Mouse (Mus musculus) c-Kit-positive CD71-positive TER-119-negative erythroid progenitor cells, embryonic 14.5 days (primary cell): ENCODE measurements around the gene Crx.
"Not testable (repeated sequence)": the region's sequence is repeated elsewhere in the genome, so short reads cannot be mapped to it uniquely, and the experiment has no call there.

ENCODE experiments used
- DNase-seq: peaks from one replicate; pipeline ENCODE4 v3.0.0-alpha.2; 2013; ENCODE audit warnings: low read depth

Gene Crx

DNA sequence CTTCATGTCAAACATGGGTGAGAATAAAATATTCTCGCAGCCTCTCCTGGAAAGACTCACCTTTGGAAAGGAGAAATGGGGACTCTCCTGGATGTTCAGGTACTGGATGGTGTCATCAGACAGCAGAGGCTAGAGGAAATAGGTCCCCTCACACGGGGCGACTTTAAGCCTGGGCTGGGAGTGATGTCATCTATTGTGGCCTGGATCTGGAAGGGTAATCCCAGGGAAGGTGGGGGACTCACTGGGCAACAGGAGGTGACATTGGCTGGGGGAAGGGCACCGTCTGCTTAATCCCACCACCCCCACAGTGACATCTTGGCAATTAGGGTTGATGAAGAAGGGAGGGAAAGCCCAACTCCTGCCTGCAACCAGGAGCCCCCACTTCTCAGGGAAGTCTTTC is at the start of gene Crx:
TSS of gene Crx (minus strand) at position 213 of the 400 bp plus-strand sequence.
- DNase-seq: no peak

DNA sequence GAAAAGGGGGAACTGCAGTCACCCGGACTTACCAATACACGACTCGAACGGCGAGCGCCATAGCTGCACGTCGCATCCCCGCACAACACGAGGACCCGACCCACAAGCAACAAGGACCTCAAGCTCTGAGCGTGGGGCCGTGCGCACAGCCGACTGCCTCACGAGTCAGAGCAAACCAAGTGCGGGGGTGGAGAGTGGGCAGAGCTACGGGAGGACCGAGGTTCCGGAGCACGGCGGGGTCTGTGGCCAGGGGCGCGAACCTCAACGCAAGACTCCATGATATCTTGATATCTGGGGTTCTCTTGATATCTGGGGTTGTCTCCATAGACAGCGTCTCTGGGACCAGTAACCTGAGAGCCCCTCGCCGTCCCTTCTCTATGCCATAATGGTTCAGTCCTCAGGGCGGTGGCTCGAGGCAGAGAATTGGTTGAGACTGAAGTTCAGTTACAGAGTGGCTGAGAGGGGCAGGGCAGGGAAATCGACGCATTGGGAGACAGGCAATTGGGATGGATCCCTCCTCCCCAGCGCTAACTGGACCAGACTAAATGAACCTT is 42.5 kb upstream of the Crx start, which contains the start of gene Selenow:
TSS of gene Selenow (minus strand) at position 183 of the 554 bp plus-strand sequence.
- peak; percentile 89 for DNase-seq

DNA sequence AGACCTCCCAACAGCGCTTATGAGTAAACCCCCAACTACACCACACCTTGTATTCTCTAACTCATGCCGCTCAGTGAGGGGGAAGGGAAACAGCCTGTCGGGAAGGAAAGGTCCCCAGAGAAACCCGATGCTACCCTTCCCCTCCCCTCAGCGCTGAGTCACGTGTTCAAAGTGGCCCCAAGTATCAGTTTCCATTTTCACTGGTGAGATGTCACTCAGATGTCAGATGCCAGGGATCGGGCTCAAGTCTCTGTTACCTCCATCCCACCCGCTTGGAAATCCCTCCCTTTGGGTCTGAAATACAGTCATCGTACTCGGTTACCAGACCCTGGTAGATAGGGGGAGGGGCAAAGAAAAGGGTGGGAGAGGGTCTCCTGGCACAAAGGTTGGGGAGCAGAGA is 42.0 kb upstream of the Crx start:
- DNase-seq: peak; percentile 36

DNA sequence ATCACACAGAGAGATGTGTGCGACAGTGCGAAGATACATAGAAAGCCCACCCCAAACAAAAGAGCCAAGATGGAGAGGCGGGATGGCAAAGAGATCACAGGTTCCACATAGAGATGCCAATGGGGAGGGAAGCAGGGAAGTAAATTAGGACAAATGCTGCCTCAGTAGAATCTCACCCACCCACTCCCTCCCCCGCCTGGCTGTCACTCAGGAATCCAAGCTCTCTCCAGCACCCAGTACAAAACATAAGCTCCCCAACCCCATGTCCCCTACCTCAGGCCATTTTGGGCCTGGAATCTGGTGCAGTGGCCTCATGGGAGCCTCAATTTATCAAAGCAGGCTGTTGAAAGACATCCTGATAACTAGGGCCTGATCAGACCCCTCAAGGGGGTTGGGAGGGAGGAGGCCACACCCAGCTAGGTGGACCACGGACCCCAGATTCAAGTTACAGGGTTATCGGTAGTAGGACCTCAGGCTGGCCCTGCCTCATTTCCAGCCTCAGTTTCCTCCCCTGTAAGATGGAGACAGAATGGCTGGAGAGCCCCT is 41.0 kb upstream of the Crx start:
- no peak for DNase-seq

DNA sequence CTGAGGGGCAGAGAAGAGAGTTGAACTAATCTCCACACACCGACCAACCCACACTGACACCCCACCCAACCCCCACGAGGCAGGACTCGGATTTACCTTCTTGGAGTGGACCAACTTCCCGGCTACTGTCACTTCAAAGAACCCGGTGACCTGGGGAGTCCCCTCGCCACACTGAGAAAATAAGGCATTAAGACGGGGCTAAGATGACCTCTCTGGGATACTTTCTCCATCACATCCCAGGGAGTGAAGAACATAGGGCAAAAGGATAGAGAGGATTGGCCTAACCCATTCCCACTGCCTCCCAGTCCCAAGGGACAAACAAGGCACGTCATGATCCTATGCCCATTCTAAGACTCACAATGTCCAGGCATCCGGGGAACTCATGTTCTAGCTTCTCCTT is 40.2 kb upstream of the Crx start:
- no peak for DNase-seq

DNA sequence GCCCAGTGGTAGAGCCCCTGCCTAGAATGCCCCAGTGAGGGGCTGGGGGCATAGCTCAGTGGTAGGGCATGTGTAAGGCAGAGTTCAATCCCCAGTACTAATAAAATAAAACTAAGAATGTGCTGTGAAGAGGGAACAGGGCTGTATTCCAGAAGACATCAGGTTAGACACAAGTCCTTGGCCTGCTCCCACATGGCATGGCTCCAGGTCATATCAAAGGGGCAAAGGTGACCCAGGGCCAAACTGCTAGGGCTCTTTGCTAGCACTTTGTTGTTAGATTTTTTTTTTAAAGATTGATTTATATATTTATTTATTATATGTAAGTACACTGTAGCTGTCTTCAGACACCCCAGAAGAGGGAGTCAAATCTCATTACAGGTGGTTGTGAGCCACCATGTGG is 38.6 kb upstream of the Crx start:
- no peak for DNase-seq

DNA sequence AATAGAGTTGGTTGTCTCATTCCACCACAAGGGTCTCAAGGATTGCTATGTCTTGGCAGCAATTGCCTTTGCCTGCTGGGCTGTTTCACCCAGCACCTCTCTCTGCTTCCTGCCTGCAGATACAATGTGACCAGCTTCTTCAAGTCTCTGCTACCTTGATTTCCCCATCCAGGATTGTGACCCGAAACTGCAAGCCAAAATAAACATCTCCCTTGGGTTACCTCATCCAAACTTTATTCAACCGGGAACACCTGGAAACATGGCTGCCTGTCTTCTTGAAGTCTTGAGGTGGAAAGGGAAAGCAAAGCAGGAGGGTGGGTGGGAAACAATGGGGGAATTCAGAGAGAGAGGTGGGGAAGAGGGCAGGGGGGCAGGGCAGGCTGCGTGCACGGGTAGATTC is 37.2 kb upstream of the Crx start:
- DNase-seq: no peak

DNA sequence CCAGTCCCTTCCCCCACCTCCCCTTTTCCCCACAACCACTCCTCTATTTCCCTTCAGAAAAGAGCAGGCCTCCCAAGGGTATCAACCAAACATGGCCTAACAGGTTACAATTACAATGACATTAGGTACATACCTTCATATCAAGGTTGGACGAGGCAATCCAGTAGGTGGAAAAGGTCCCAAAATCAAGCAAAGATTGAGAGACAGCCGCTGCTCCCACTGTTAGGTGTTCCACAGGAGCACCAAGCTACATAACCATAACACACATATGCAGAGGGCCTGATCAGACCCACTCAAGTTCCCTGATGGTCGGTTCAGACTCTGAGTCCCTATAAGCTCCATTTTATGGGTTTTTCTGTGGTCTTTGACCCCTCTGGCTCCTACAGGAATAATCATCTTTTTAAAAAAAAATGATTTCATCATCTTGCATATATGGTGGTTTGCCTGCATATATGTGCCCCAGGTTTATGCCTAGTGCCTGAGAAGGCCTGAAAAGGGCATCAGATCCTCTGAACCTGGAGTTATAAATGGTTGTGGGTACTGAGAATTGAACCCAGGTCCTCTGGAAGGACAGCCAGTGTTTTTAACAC is 36.5 kb upstream of the Crx start:
- no peak for DNase-seq

DNA sequence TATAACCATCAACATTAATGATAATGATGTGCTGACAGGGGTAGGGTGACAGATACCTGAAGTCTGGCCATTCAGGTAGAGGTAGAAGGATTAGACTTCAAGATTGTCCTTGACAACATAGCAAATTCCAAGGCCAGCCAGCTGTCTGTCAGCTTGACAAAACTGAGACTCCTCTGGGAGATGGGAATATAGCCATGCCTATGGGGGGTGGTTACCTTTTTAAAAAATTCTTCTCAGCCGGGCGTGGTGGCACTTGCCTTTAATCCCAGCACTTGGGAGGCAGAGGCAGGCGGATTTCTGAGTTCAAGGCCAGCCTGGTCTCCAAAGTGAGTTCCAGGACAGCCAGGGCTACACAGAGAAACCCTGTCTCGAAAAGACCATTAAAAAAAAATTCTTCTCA is 35.9 kb upstream of the Crx start:
- not testable (repeated sequence) for DNase-seq

DNA sequence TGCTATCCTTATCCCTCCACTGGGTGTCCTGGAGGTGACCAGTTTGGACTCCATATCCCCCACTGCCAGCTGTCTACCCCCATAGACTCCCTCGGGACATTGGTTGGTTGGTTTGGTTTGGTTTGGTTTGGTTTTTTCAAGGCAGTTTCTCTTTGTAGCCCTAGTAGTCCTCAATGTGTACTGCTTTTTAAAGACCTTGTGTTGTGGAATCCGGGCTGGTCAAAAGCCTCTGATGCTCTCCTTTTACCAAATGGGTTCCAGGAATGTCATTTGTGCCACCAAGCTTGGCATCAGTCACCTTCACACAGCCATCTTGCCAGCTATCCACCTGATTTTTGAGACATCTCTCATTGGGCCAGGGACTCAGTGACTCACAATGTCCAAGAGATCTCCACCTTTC is 35.0 kb upstream of the Crx start:
- DNase-seq: no peak

DNA sequence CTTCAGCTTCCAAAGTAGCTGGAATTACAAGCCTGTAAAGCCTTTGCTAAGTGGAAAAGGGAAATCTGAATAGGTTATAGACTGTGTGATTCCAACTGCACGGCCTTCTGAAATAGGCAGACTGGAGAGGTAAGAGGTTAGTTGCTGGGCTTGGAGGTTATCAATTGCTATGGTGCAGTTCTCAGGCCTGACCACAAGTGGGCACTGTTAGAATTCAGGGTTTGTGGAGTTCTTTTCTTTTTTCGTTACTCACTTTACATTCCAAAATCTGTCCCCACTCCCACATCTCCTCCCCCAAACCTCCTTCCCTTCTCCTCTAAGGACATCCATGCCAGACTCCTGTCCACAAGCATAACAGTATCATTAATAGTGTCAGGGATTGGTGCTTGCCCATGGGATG is 34.5 kb upstream of the Crx start:
- peak; percentile 46 for DNase-seq

DNA sequence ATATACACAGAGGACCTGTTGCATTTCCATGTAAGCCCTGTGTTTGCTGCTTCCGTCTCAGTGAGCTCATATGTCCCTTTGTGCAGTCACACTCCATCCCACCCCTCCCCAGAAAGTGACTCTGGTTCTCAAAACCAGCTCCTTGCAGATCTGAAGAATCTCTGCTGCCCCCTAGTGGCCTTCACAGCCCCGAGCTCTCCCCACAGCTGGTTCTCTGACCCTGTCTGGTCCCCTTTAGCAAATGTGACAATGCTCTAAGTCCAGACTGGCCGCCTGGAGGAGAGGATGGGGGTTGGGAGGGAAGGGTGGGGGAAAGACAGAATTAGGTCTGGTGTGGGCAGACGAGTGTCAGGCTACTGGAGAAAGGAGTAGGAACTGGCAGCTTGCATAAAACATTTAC is 32.4 kb upstream of the Crx start:
- peak; percentile 61 for DNase-seq

DNA sequence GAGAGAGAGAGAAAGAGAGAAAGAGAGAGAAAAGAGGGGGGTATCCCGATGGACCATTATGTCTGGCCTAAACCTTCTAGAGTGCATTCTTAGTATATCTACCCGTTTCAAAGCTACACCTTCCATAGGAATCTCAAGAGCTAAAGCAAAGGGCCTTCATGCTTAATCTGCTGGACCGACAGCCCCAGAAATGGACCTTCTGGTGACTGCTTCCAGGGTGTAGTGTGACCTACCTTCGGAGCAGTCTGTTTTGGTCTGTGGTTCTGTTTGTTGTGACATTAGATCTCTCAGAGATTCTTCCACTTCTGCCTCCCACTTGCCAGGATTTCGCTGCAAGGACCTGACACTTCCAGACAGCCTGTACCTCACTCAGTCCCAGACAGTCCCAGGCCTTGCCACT is 30.8 kb upstream of the Crx start:
- DNase-seq: no peak

DNA sequence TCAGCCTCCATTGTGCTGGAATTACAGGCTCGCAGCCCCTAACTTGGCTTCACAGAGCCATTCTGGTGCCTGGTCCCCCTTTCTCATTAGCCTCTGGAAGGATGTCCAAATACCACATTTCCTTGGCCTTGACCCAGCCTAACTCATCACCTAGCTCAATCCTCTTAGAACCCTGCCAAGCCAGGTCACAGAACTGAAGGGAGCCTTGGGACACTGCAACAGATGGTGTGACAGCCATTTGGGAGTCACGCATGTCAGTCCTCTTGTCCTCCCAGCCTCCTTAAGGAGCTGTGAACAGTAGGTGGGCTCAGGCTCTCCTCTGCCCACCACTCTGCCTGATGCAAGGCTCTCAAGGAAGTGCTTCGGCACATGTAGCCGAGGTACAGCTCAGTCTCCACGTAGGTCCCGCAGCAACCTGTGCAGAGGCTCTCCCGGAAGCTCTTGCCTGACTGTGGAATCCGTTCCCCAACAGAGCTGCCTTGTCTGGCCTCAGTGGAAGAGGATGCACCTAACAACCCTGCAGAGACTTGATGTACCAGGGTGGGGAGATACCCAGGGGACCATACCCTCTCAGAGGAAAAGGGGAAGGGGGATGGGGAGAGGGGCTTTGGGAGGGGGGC is 28.3 kb upstream of the Crx start:
- DNase-seq: no peak

DNA sequence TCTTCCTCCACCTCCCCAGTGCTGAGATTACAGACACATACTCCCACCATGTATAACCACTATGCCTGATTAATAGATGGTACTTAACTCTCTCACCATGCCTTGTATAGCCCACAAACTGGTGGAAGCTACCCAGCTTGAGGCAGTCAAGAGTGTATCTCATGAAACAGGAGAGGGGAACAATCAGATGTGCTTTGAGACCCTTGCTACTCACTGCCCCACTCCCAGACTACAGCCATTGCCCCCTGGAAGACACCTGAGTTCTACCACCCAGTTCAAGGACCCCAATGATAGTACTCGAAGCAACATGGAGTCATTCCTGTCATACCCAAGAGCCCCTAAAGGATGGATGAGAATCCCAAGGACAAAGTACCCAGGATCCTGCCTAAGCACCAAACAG is 26.8 kb upstream of the Crx start:
- DNase-seq: no peak

DNA sequence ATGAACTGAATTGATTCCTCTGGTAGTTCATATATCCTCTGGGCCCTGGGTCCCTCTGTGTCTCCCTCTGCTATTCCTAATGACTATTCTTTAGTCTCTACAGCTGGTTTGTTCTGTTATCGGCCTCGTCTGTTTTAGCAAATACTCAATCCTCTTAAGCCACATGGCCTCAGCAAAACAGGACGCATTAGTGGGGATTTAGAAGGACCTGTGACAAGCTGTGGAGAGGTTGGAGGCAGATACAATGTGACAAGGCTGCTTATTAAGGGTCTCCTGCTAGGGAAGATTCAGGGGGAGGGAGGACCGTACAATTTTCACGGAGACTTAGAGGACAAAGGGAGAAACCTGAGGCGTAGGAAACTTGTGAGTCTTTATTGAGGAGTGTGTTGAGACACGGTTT is 26.1 kb upstream of the Crx start:
- no peak for DNase-seq

DNA sequence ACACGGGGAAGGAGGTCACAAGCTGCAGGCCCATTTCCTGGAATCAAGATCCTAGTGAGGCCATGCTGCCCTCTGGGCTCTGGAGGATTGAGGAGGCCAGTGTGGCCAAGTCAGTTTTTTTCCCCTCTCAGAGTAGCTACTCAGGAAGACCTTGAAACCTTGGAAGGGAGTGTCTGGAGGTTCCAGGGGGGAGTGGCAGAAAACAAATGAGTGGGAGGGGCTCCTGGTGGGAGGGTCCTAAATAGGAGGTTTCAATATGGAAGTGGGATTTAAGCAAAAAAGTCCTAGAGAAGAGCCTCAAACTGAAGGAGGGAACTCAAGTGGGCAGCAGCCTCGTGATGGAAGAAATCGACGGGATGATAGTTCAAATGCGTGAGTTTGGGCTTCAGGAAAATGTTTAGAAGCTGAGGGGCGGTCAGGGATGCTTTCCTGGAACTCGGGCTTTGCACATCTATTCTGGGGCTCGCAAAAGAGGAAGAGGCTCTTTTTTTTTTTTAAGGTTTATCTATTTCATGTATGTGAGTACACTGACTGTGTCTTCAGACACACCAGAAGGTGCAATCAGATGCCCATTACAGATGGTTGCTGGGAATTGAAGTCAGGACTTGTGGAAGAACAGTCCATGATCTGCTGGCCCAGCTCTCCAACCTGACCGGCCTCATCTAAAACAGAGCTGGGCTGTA is 21.7 kb upstream of the Crx start:
- DNase-seq: no peak

DNA sequence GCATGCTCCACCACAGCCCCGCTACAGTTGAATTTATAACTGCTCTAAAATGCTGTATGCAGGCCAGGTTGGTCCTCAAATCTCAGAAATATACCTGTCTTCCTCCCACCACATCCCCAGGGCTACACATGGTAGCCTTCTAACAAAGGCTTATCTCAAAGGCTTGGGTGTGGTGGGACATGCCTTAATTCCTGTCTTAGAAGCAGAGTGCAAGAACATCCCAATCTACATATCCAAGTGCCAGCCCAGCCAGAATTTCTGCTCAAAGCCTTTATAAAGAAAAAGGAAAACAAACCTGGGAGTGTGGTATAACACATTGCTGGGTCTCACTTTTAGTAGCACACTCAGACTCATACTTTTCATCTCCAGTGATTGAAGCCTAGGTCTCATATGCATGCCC is 14.5 kb upstream of the Crx start:
- DNase-seq: no peak

DNA sequence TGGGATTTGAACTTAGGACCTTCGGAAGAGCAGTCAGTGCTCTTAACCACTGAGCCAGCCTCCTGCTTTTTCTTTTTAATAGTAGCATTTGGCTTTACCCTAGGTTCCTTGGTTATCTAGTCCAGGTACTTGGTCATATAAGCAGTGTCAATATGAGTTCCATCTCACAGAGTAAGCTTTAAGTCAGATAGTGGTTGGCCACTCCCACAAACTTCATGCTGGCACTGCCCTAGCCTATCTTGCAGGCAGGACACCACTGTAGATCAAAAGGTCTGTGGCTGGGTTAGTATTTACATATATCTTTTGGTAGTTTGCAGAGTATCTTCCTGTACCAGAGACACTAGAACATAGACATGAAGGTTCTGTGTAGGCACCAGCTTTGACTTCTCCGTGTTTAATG is 4.4 kb upstream of the Crx start:
- no peak for DNase-seq

DNA sequence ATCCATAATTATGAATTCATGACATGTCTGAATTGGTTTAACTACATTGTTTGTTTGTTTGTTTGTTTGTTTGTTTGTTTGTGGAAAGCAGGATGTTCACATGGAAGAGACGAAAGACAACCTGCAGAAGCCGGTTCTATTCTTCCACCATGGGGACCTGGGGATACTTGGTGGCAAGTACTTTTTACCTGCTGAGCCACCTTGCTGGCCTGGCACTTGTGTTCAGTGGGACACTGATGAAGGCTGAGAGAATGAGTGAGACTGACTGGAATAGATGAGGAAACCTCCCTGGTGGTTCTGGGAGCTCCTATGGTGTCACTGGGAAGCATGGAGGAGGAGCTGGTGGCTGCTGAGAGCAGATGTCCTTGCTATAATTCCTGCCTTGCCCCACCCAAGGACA is 2.5 kb upstream of the Crx start, which contains the start of gene Crxos:
TSS of gene Crxos (plus strand) at position 301 of the 400 bp plus-strand sequence.
- no peak for DNase-seq

DNA sequence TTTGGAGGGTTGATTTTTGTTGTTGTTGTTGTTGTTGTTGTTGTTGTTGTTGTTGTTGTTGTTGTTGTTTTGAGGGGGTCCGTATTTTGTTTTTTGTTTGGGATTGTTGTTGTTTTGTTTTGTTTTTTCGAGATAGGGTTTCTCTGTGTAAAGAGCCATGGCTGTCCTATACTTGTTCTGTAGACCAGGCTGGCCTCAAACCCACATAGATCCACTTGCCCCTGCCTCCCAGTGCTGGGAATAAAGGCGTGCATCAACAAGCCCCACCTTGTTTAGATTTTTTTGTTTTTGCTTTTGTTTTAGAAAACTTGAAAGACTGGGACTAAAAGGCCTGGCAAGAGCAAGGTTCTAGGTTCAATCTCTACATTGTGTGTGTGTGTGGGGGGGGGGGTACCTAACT is 2.1 kb upstream of the Crx start:
- no peak for DNase-seq

DNA sequence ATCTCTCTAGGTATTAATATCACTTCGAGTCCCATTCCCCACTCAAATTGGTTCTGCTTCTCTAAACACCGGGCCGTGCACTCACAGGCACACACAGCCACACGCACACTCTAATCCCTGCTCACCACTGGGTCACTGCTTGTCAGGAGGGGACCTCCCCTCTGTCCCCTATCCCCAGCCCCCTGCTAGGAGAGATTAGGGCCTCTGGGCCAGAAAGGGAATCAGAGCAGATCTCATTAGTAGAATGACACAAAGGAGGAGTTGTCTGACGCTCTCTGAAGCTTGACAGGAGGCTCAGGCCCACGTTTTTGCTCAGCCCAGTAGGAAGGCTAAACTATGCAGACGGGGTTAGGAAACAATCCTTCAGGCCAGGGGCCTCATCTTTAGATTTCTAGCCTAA is 1.6 kb upstream of the Crx start:
- no peak for DNase-seq

DNA sequence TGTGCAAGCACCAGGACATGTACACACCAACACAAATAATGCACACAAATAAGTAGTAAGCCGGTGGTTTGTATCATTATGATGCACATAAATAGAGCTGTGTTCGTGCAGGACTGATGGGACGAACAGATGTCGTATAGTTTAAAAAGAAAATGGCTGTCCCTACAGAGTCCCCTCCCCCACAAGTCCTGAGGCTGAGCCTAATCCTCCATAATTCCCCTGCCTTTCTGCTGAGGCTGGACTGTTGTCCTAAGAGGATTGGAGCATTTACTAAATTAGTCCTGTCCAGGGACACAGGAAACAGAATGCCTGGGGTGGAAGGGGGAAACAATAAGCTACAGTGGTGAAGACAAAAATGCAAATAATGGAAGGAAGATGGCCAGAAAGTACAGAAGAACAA is 15.7 kb downstream of the Crx start:
- DNase-seq: no peak
